Comparison of ENCODE assay signal across 7 mouse cellular contexts in genomic region chr9:124281448-124281791, GRCm38 (mm10). TPM values are rescaled to one million over a fixed set of nuclear protein-coding genes. Genes with fewer than 3 reads are reported as not detected.
A peak's percentile ranks its signal among the peaks of the same experiment; 100 is the strongest.
DNase-seq lines count a peak whose midpoint lies in the region; ATAC-seq and TF ChIP-seq lines count a peak whose summit lies in the region.

No protein-coding gene starts in this region.

- TF ChIP-seq CTCF in spleen, adult 2 months (IDR thresholded peaks at IDR 0.05; ENCODE audit: extremely low read depth, insufficient read depth, insufficient read length, insufficient replicate concordance), result no peak
- TF ChIP-seq CTCF in stomach, postnatal 0 days (IDR thresholded peaks at IDR 0.05; ENCODE audit: low read depth), result no peak

- H3K4me2 ChIP-seq in embryonic facial prominence, embryonic 14.5 days (ENCODE audit: low read depth, low read length), result peak overlapping the region; percentile 52
- peak overlapping the region; percentile 78 for H3K4me2 ChIP-seq in limb, embryonic 14.5 days (replicated peaks; ENCODE audit: low read depth, low read length, severe bottlenecking)
- peak overlapping the region; percentile 80 for H3K4me2 ChIP-seq in stomach, postnatal 0 days (replicated peaks; ENCODE audit: low read depth)

- peaks cover 5% of the 10 kb centered on the region for H3K4me1 ChIP-seq in spleen, adult 2 months (ENCODE audit: control insufficient read depth, insufficient read depth, insufficient read length)
- H3K4me1 ChIP-seq in embryonic facial prominence, embryonic 14.5 days (ENCODE audit: control insufficient read depth, insufficient read depth, low read length), result peaks cover 4% of the 10 kb centered on the region; the same call in 1 of the 2 replicates
- peaks cover 12% of the 10 kb centered on the region for H3K4me1 ChIP-seq in limb, embryonic 14.5 days (ENCODE audit: control insufficient read depth, insufficient read depth, low read length)
- no peaks in the 10 kb centered on the region; the same call in 1 of the 2 replicates for H3K4me1 ChIP-seq in stomach, postnatal 0 days (replicated peaks; ENCODE audit: control insufficient read depth, insufficient read depth)

- peak overlapping the region; percentile 74 for H3K9ac ChIP-seq in embryonic facial prominence, embryonic 14.5 days (ENCODE audit: low read depth, low read length)
- peak overlapping the region; percentile 75 for H3K9ac ChIP-seq in limb, embryonic 14.5 days (ENCODE audit: low read depth, low read length, severe bottlenecking)
- H3K9ac ChIP-seq in stomach, postnatal 0 days (ENCODE audit: low read length), result peak overlapping the region; percentile 65

- no peak for ATAC-seq in embryonic facial prominence, embryonic 14.5 days (ENCODE audit: low read depth)
- no peak for ATAC-seq in limb, embryonic 14.5 days (ENCODE audit: low FRiP score, low read depth)
- ATAC-seq in stomach, postnatal 0 days (ENCODE audit: low FRiP score, low TSS enrichment), result peak; percentile 65

- H3K36me3 ChIP-seq in spleen, adult 2 months (ENCODE audit: control insufficient read depth, insufficient read depth, low read length), result no peaks in the 10 kb centered on the region
- peaks cover 23% of the 10 kb centered on the region for H3K36me3 ChIP-seq in embryonic facial prominence, embryonic 14.5 days (ENCODE audit: control insufficient read depth, insufficient read depth, low read length)
- peaks cover 8% of the 10 kb centered on the region; the same call in 1 of the 2 replicates for H3K36me3 ChIP-seq in limb, embryonic 14.5 days (ENCODE audit: control insufficient read depth, insufficient read depth, low read length)
- H3K36me3 ChIP-seq in stomach, postnatal 0 days (ENCODE audit: control insufficient read depth, insufficient read depth, low read length), result no peaks in the 10 kb centered on the region

- intact Hi-C loops in gastrocnemius, postnatal 36 days (cut with DNase I), result no loop called here
- intact Hi-C loops in left cerebral cortex, postnatal 10 days (cut with DNase I), result no loop called here

- no peak for TF ChIP-seq EP300 in stomach, postnatal 0 days (optimal IDR thresholded peaks at IDR 0.05)

- H3K4me3 ChIP-seq in spleen, adult 2 months (ENCODE audit: extremely low read depth, insufficient read depth, insufficient read length), result peak overlapping the region; percentile 70; the same call in 1 of the 2 replicates
- H3K4me3 ChIP-seq in embryonic facial prominence, embryonic 14.5 days (ENCODE audit: low read depth, low read length), result peak overlapping the region; percentile 77
- peak overlapping the region; percentile 69 for H3K4me3 ChIP-seq in limb, embryonic 14.5 days (replicated peaks; ENCODE audit: low read length)
- peak overlapping the region; percentile 69 for H3K4me3 ChIP-seq in stomach, postnatal 0 days (ENCODE audit: low read depth, low read length)

- no peaks in the 10 kb centered on the region for H3K27me3 ChIP-seq in spleen, adult 2 months (ENCODE audit: control insufficient read depth, insufficient read depth, low read length)
- H3K27me3 ChIP-seq in embryonic facial prominence, embryonic 14.5 days (replicated peaks; ENCODE audit: control insufficient read depth, insufficient read depth, low read length), result no peaks in the 10 kb centered on the region
- no peaks in the 10 kb centered on the region for H3K27me3 ChIP-seq in limb, embryonic 14.5 days (ENCODE audit: control insufficient read depth, insufficient read depth, low read length)
- no peaks in the 10 kb centered on the region for H3K27me3 ChIP-seq in stomach, postnatal 0 days (ENCODE audit: control insufficient read depth, insufficient read depth, low read length)

- no peak overlapping the region for H3K27ac ChIP-seq in spleen, adult 2 months (ENCODE audit: insufficient read depth, low read length)
- peak overlapping the region; percentile 77 for H3K27ac ChIP-seq in embryonic facial prominence, embryonic 14.5 days (replicated peaks; ENCODE audit: low read depth, low read length)
- H3K27ac ChIP-seq in limb, embryonic 14.5 days (replicated peaks; ENCODE audit: low read depth, low read length), result peak overlapping the region; percentile 85
- H3K27ac ChIP-seq in stomach, postnatal 0 days (replicated peaks), result peak overlapping the region; percentile 74

- DNase-seq in spleen, adult 2 months (ENCODE audit: low read depth in 1 of 2, low spot score in 2 of 2), result no peak
- DNase-seq in spleen, postnatal 14 days (ENCODE audit: low spot score in 2 of 2), result no peak
- DNase-seq in embryonic facial prominence, embryonic 14.5 days (ENCODE audit: low spot score), result no peak
- no peak for DNase-seq in limb, embryonic 14.5 days (ENCODE audit: low spot score)
- no peak for DNase-seq in stomach, postnatal 0 days (ENCODE audit: low spot score)
- no peak for DNase-seq in gastrocnemius, postnatal 36 days
- no peak for DNase-seq in left cerebral cortex, postnatal 10 days (ENCODE audit: extremely low spot score in 1 of 2, low spot score in 2 of 2)

- TF ChIP-seq POLR2A in spleen, adult 2 months (IDR thresholded peaks at IDR 0.05; ENCODE audit: low read depth, low read length), result no peak
- no peak for TF ChIP-seq POLR2A in limb, embryonic 14.5 days (IDR thresholded peaks at IDR 0.05; ENCODE audit: borderline replicate concordance, extremely low read depth, insufficient read depth, insufficient read length)

- 24% methylated on average over 1 of the region's 1 CpGs for WGBS in spleen, adult 2 months
- 8% methylated on average over 1 of the region's 1 CpGs for WGBS in embryonic facial prominence, embryonic 14.5 days
- WGBS in limb, embryonic 14.5 days, result 8% methylated on average over 1 of the region's 1 CpGs
- WGBS in stomach, postnatal 0 days, result 7% methylated on average over 1 of the region's 1 CpGs

- H3K9me3 ChIP-seq in embryonic facial prominence, embryonic 14.5 days (ENCODE audit: control insufficient read depth, low read length), result peaks cover 18% of the 10 kb centered on the region
- 0 out of 2 replicates have a peak, but pooled peaks cover 3% of the 10 kb centered on the region for H3K9me3 ChIP-seq in limb, embryonic 14.5 days (ENCODE audit: control insufficient read depth, low read length)
- H3K9me3 ChIP-seq in stomach, postnatal 0 days (ENCODE audit: control insufficient read depth, low read length), result no peaks in the 10 kb centered on the region

RNA-seq across cellular contexts. Expression of gene 2010315B03Rik, which starts 31.1 kb away (rescaled TPM):
- 2.1 and 2.6 TPM in 2 replicates for polyA plus RNA-seq in spleen, adult 2 months (2012; rRNA removed)
- polyA plus RNA-seq in embryonic facial prominence, embryonic 14.5 days (2014; fragmentation: Nextera tagmentation; extraction: Ambion mirVana), result 4.8 and 5.8 TPM in 2 replicates
- 8.7 and 11.7 TPM in 2 replicates for polyA plus RNA-seq in limb, embryonic 14.5 days (2012; rRNA removed)
- polyA plus RNA-seq in limb, embryonic 14.5 days (2014; fragmentation: Nextera tagmentation; extraction: Ambion mirVana), result 5.0 and 5.5 TPM in 2 replicates
- polyA plus RNA-seq in stomach, postnatal 0 days (2015; fragmentation: Nextera tagmentation; extraction: Ambion mirVana), result 12.5 and 12.9 TPM in 2 replicates
- 10 to 100 TPM in 1 of 2 experiments, 1 to 10 TPM in 1; 7.5 to 10.6 TPM for total RNA-seq in gastrocnemius, postnatal 36 days (2021)
- total RNA-seq in left cerebral cortex, postnatal 10 days (2021), result 10 to 100 TPM; 15.6 to 18.2 TPM
